Mouse (Mus musculus) heart, embryonic 12.5 days (tissue): ENCODE data around the gene 2010111I01Rik. TPM values are rescaled to one million over a fixed set of nuclear protein-coding genes. Genes with fewer than 3 reads are reported as not detected.
A peak's percentile ranks its signal among the peaks of the same experiment; 100 is the strongest.

Experiments used
- ATAC-seq: fragments of 200-750 bp; cut with Nextera tagmentation; 2 replicates; pipeline ENCODE4 v1.8.0; 2017; ENCODE audit warnings: moderate TSS enrichment, moderate library complexity; ENCODE audit not compliant: insufficient number of reproducible peaks, low FRiP score
- H3K27ac ChIP-seq: fragments of 300-500 bp; sonication (generic); 2 replicates; pipeline ENCODE4 v1.5.1; 2016; ENCODE audit warnings: mild to moderate bottlenecking, moderate library complexity; ENCODE audit not compliant: poor library complexity, severe bottlenecking
- H3K27me3 ChIP-seq: fragments of 300-500 bp; sonication (generic); replicated peaks from 2 replicates; pipeline ENCODE4 v1.6.1; 2016; ENCODE audit warnings: mild to moderate bottlenecking, moderate library complexity
- H3K36me3 ChIP-seq: fragments of 300-500 bp; sonication (generic); 2 replicates; pipeline ENCODE4 v1.6.1; 2016; ENCODE audit warnings: mild to moderate bottlenecking, moderate library complexity
- H3K4me1 ChIP-seq: fragments of 300-500 bp; sonication (generic); replicated peaks from 2 replicates; pipeline ENCODE4 v1.6.1; 2016; ENCODE audit warnings: mild to moderate bottlenecking
- H3K4me2 ChIP-seq: fragments of 300-500 bp; sonication (generic); 2 replicates; pipeline ENCODE4 v1.6.1; 2016; ENCODE audit warnings: mild to moderate bottlenecking, moderate library complexity
- H3K4me3 ChIP-seq: fragments of 300-500 bp; sonication (generic); 2 replicates; pipeline ENCODE4 v1.5.1; 2016; ENCODE audit warnings: mild to moderate bottlenecking
- H3K9ac ChIP-seq: fragments of 300-500 bp; sonication (generic); 2 replicates; pipeline ENCODE4 v1.6.1; 2016; ENCODE audit warnings: mild to moderate bottlenecking, moderate library complexity
- H3K9me3 ChIP-seq: fragments of 300-500 bp; sonication (generic); replicated peaks from 2 replicates; pipeline ENCODE4 v1.6.1; 2016; ENCODE audit warnings: mild to moderate bottlenecking, moderate library complexity
- WGBS: fragments of 180-500 bp; shearing (Covaris S2); methylation state at CpG from one replicate; pipeline ENCODE4 v1.1.7; 2016; 5-methylcytosine and 5-hydroxymethylcytosine counted together
- polyA plus RNA-seq: library from polyadenylated mRNA; unstranded; fragments of >200 nt; fragmentation: Nextera tagmentation; extraction: Ambion mirVana; gene quantifications from 2 replicates; pipeline ENCODE4 v1.2.1, GENCODE M21; 2016

2010111I01Rik gene
- polyA plus RNA-seq, 1 experiment from 2014 or later, result 53.5 TPM

DNA sequence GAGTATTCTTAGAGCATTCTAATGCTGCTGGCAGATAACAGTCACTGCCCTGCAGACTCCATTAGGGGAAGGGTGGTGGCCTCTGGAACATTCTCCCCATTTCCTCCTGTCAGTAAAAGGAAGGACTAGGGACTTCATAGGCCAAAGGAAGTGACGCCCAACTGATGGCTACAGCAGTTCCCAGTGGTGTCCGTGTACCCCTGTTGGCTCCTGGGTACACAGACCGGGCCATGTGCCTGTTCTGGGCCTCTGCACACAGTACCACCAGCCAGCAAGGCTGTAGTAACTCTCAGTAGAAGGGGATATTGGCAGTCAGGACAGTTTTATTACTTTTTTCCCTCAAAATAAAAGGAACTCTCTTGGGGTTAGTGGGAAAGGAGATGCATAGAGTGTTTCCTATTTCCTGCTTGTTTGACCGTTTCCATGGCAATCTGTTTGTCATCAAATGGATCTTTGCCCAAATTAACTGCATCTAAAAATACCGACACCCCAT is 290.9 kb downstream of the 2010111I01Rik start:
- H3K9me3 ChIP-seq, result no peaks in the 10 kb centered on the region
- no peak overlapping the region for H3K4me2 ChIP-seq
- peaks cover 15% of the 10 kb centered on the region for H3K36me3 ChIP-seq
- 0 out of 2 replicates have a peak, but pooled peaks have one; percentile 36 for ATAC-seq
- H3K4me1 ChIP-seq, result peaks cover 83% of the 10 kb centered on the region
- H3K27ac ChIP-seq, result peak overlapping the region; percentile 33; the same call in 1 of the 2 replicates
- H3K9ac ChIP-seq, result no peak overlapping the region
- H3K27me3 ChIP-seq, result no peaks in the 10 kb centered on the region
- 63% methylated on average over 5 of the region's 5 CpGs for WGBS
- no peak overlapping the region for H3K4me3 ChIP-seq

DNA sequence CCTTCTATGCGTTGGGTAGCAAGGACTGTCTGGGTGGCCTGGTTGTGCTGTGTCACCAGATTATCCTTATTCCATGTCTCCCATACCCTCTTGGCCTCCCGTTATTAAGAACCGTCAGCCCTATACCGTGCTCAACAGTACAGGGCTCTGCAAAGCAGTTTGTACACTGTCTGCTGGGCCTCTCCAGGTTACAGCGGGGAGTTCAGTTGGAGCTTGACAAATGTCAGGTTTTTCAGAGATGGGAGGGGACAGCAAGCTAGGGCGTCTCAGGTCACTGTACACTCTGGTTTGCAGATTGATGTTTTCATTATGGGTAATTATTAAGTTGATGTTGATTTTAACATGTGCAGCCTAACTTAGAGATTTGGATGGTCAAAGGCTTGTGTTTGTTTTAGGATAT is 291.5 kb downstream of the 2010111I01Rik start:
- Histone ChIP-seq H3K9ac (no peak overlapping the region), H3K36me3 (peaks cover 15% of the 10 kb centered on the region), H3K4me2 (no peak overlapping the region), H3K27ac (peak overlapping the region; percentile 33; the same call in 1 of the 2 replicates), H3K4me1 (peaks cover 83% of the 10 kb centered on the region), H3K9me3 (no peaks in the 10 kb centered on the region), H3K27me3 (no peaks in the 10 kb centered on the region), H3K4me3 (no peak overlapping the region)
- no peak for ATAC-seq
- WGBS, result 80% methylated on average over 6 of the region's 6 CpGs

DNA sequence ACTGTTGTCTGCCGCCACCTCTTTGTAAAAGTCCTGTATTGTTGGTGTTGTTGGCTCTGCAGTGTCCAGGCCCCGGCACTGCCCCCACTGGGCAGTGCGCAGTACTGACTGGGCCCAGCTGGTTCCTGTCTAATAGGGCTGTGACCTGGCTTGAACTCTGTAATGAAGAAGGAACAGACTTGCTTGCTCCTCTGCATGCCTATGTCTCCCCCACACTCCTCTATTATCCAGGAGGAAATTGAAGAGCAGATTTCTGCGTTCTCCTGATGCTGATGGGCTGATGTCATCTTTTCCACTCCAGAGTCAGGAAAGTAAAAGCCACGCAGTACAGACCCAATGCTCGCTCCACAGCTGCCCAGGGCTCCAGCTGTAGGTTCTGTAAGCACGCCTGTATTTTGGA is 292.1 kb downstream of the 2010111I01Rik start:
- H3K4me1 ChIP-seq, result peaks cover 83% of the 10 kb centered on the region
- peak; percentile 76 for ATAC-seq
- WGBS, result 50% methylated on average over 7 of the region's 7 CpGs
- H3K27me3 ChIP-seq, result no peaks in the 10 kb centered on the region
- H3K4me3 ChIP-seq, result no peak overlapping the region
- peaks cover 17% of the 10 kb centered on the region for H3K36me3 ChIP-seq
- H3K9me3 ChIP-seq, result no peaks in the 10 kb centered on the region
- H3K27ac ChIP-seq, result peak overlapping the region; percentile 45; the same call in 1 of the 2 replicates
- no peak overlapping the region for H3K9ac ChIP-seq
- H3K4me2 ChIP-seq, result no peak overlapping the region

DNA sequence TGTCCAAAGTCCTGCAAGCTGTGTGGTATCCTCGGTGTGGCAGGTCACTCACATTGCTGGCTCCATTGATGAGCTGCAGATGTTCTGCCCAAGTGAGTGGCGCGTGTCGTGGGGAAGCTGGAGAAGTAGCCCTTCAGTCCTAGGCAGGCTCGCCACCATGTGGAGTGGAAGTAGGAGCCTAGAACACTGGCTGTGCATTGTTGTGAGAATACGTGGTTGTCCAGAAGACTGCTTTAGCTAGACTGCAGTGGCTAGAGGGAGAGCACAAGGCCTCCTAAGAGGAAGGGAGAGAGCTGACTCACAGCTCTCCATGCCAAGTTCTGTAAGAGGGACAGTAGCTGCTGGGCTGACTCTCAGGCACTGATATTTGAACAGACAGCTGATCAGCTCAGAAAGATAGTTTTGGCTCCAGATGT is 293.5 kb downstream of the 2010111I01Rik start:
- Histone ChIP-seq H3K9ac (no peak overlapping the region), H3K9me3 (no peaks in the 10 kb centered on the region), H3K4me2 (no peak overlapping the region), H3K4me1 (peaks cover 81% of the 10 kb centered on the region), H3K27ac (peak overlapping the region; percentile 59), H3K27me3 (no peaks in the 10 kb centered on the region), H3K4me3 (no peak overlapping the region), H3K36me3 (peaks cover 25% of the 10 kb centered on the region)
- WGBS, result 62% methylated on average over 6 of the region's 6 CpGs
- no peak for ATAC-seq

DNA sequence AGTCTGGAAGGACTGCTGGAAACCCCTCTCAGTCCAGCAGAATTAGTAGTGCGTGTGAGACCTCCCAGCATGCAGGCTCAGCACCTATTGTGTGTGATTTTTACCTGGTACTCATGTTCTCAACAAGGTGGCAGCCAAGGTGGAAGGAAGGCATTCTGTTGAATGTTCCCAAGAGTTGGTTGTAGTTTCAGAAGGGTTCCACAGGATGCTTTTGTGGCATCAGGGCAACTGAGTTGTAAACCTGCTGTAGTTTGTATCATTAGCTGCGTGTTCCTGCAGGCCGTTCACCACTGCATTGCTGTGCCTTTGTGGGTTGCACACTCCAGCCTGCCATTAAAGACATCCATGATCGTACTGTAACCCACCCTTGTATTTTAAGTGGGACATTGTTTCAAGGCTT is 294.0 kb downstream of the 2010111I01Rik start:
- H3K9me3 ChIP-seq, result no peaks in the 10 kb centered on the region
- H3K4me1 ChIP-seq, result peaks cover 81% of the 10 kb centered on the region
- 0 out of 2 replicates have a peak overlapping the region, but pooled peaks have one; percentile 14 for H3K9ac ChIP-seq
- WGBS, result 88% methylated on average over 4 of the region's 4 CpGs
- ATAC-seq, result no peak
- peaks cover 30% of the 10 kb centered on the region for H3K36me3 ChIP-seq
- H3K27ac ChIP-seq, result peak overlapping the region; percentile 59; the same call in 1 of the 2 replicates
- peak overlapping the region; percentile 19; the same call in 1 of the 2 replicates for H3K4me2 ChIP-seq
- no peaks in the 10 kb centered on the region for H3K27me3 ChIP-seq
- no peak overlapping the region for H3K4me3 ChIP-seq

DNA sequence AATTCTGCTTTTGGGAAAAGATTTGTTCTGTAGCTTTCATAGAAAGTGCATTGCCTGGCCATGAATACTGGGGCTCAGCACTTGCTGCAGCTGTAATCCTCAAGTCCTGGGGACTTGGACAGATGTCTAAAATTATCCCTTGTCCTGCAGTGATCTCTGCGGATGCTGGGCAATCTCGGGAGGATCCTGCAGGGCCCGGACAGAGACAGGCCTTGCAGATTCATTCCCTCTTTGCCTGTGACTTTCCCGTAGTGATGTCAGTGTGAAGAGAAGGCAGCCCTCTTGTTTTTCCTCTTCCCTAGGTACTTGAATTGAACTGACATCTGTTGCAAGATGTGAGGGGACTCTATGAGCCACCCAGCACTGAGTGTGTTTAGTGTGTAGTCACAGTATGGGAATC is 295.4 kb downstream of the 2010111I01Rik start:
- Histone ChIP-seq H3K4me3 (no peak overlapping the region), H3K4me1 (peaks cover 80% of the 10 kb centered on the region), H3K9ac (peak overlapping the region; percentile 57; the same call in 1 of the 2 replicates), H3K9me3 (no peaks in the 10 kb centered on the region), H3K27ac (peak overlapping the region; percentile 94), H3K4me2 (peak overlapping the region; percentile 52), H3K36me3 (peaks cover 27% of the 10 kb centered on the region), H3K27me3 (no peaks in the 10 kb centered on the region)
- no peak for ATAC-seq
- WGBS, result 28% methylated on average over 4 of the region's 4 CpGs

DNA sequence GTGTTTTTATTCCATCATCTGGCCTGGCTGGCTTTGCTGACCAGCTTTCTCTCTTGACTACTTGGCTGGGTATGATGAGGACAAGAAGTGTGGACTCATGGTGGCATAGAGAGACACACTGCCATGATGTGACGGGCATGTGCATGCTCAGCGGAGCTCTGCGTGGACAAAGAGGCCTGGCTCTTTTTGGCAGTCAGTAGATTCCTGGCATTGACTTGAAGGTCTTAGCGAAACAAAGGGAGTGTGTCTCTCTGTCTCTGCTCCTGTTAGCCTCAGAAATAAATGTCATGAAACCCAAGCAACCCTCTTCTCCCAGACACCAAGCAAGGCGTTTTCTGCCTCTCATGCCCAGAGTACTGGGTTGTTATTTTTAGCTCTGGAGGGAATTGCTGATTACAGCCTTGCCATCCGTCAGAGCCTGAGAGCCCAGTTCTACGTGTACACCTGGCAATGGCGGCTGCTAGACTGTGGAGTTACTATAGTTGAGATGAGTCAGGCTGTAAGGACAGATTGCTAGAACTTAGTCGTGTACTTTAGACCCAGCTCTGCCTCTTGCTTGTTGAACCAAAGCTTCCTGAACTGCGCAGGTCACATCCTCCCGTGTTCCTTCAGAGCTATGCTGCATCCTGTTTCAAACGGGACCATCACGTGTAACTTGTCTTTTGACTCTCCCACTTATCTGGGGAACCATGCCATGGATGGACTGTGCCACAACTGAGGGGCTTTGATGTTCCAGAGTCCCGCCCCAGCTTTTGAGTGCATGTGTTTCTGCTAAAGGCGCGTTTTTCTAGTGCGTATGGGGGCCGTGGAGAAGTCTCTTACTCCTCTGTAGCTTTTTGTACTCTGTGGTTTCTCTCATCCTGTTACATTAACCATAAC is 296.3 kb downstream of the 2010111I01Rik start:
- 0 out of 2 replicates have a peak, but pooled peaks have one; percentile 38 for ATAC-seq
- 49% methylated on average over 18 of the region's 18 CpGs for WGBS
- Histone ChIP-seq H3K27ac (peak overlapping the region; percentile 94), H3K9me3 (no peaks in the 10 kb centered on the region), H3K4me3 (no peak overlapping the region), H3K4me1 (peaks cover 78% of the 10 kb centered on the region), H3K4me2 (peak overlapping the region; percentile 52), H3K27me3 (no peaks in the 10 kb centered on the region), H3K36me3 (peaks cover 27% of the 10 kb centered on the region), H3K9ac (peak overlapping the region; percentile 57; the same call in 1 of the 2 replicates)

DNA sequence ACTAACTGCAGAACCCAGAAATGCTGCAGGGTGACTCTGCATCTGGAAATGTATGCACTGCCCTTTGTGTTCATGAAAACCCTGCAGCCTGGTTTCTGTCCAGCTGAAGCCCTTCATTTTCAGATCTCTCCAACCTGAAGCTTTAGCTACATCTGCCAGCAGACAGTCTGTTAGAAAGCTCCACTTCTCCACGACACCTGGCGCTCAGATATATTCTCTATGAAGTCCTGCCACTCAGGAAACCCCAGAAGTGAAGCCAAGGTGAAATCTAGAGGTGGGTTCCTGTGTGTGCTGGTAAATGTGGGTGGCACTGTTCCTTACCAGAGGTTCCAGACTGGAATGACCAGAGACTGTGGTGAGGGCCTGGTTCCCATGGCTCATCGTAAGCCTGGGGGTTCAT is 297.0 kb downstream of the 2010111I01Rik start:
- Histone ChIP-seq H3K9ac (0 out of 2 replicates have a peak overlapping the region, but pooled peaks have one; percentile 15), H3K9me3 (no peaks in the 10 kb centered on the region), H3K36me3 (peaks cover 26% of the 10 kb centered on the region), H3K4me3 (no peak overlapping the region), H3K4me1 (peaks cover 78% of the 10 kb centered on the region), H3K27me3 (no peaks in the 10 kb centered on the region), H3K27ac (peak overlapping the region; percentile 94), H3K4me2 (no peak overlapping the region)
- 88% methylated on average over 3 of the region's 3 CpGs for WGBS
- no peak for ATAC-seq

DNA sequence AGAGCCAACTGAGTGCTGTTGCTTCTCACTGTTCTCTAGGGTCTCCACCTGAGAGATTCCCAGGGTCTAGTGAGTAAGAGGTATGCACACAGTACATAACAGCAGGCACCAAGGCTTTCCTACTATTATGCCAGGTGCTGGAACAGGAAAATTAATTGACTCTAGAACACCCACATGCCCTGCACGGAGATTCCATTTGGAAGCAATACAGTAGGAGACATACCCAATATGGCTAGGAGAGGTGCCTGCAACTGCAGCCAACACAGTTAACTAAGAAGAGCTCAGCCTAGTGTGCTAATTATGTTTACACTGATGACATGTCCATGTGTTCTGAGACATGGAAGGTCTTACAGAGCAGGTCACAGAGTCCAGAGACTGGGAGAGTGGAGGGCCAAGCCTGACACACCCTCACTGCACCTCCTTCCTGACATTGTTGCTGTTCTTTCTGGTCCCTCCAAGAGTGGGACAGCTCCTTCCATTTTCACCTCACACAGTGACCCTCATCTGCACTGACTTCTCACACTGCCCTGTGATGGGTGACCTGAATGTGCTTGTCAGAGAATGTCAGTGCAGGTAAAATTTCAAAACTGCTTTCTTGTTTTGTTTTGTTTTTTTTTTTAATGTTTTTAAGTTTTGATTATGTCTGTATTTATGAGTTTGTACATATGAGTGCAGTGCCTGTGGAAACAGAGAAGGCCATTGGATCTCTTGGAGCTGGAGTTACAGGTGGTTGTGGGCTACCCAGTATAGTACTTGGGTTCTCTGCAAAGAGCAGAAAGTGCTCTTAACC is 297.7 kb downstream of the 2010111I01Rik start:
- 90% methylated on average over 1 of the region's 1 CpGs for WGBS
- no peak overlapping the region for H3K9ac ChIP-seq
- H3K4me1 ChIP-seq, result peaks cover 74% of the 10 kb centered on the region
- no peak overlapping the region for H3K4me2 ChIP-seq
- H3K9me3 ChIP-seq, result no peaks in the 10 kb centered on the region
- no peaks in the 10 kb centered on the region for H3K27me3 ChIP-seq
- H3K36me3 ChIP-seq, result peaks cover 21% of the 10 kb centered on the region
- no peak overlapping the region for H3K27ac ChIP-seq
- ATAC-seq, result no peak
- no peak overlapping the region for H3K4me3 ChIP-seq

DNA sequence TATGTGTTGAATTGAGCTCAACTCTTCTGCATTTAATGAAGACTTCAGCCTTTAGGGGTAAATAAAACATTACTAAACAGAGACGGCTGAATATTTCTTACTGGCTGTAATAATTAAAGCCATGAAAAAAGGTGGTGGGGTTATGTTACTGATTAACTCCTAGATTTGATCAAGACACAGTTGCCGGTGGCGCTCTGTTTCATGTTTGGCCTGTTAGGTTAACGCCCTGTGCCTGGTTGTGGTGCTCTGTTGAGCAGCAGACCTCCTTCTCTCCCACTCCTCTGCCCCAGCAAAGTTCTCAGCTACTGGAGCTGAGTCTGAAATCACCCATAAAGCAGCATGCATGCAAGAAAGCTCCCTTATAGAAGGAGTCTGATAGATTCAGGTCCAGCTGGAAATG is 303.7 kb downstream of the 2010111I01Rik start:
- Histone ChIP-seq H3K9ac (no peak overlapping the region), H3K27me3 (no peaks in the 10 kb centered on the region), H3K36me3 (peaks cover 10% of the 10 kb centered on the region), H3K4me2 (no peak overlapping the region), H3K27ac (no peak overlapping the region), H3K4me1 (peaks cover 57% of the 10 kb centered on the region), H3K9me3 (no peaks in the 10 kb centered on the region), H3K4me3 (no peak overlapping the region)
- 77% methylated on average over 4 of the region's 4 CpGs for WGBS
- ATAC-seq, result no peak

DNA sequence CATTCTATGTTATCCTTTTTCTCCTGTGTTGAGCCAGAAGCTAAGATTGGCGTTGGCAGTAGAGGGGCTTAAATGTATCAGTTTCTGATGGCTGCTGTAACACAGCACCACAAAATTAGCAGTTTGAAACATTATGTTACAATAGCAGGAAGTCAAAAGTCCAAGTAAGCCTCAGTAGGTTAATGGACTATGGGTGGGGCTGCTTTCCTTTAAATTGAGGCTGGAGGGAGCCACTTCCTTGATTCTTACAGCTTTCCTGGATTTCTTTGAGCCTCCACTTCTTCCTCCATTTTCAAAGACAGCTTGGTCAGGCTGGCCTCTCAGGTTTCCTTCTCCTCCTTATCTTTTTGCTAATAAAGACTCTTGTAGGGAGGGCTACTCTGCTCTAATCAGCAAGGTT is 304.1 kb downstream of the 2010111I01Rik start:
- no peak overlapping the region for H3K27ac ChIP-seq
- ATAC-seq, result no peak
- no peaks in the 10 kb centered on the region for H3K9me3 ChIP-seq
- 73% methylated on average over 1 of the region's 1 CpGs for WGBS
- H3K36me3 ChIP-seq, result peaks cover 6% of the 10 kb centered on the region
- no peak overlapping the region for H3K4me3 ChIP-seq
- peaks cover 54% of the 10 kb centered on the region for H3K4me1 ChIP-seq
- no peak overlapping the region for H3K4me2 ChIP-seq
- H3K27me3 ChIP-seq, result no peaks in the 10 kb centered on the region
- H3K9ac ChIP-seq, result no peak overlapping the region
